Comparison of ENCODE assay signal across 11 mouse cellular contexts in genomic region chr7:68272607-68273006, GRCm38 (mm10). TPM values are rescaled to one million over a fixed set of nuclear protein-coding genes. Genes with fewer than 3 reads are reported as not detected.
"Had no signal": no experiment of that assay in that cellular context is flagged by ENCODE, and none has a peak within 500 bp of the region (broad histone marks: within the 10 kb centered on the region; RNA-seq: fewer than 3 reads in every experiment).

No protein-coding gene starts in this region.

- ATAC-seq: intestine, embryonic 16.5 days; midbrain, embryonic 16.5 days had no signal

- H3K36me3 ChIP-seq: hindbrain, embryonic 15.5 days; limb, embryonic 10.5 days; midbrain, embryonic 12.5 days; neural tube, embryonic 13.5 days had no signal

- DNase-seq: lung, adult 18-20 months; retina, postnatal 1 day had no signal

- H3K27ac ChIP-seq: hindbrain, embryonic 15.5 days; left cerebral cortex, adult 2 months; limb, embryonic 10.5 days; midbrain, embryonic 12.5 days; neural tube, embryonic 13.5 days; stomach, postnatal 0 days had no signal

- H3K9me3 ChIP-seq: hindbrain, embryonic 15.5 days; limb, embryonic 10.5 days; midbrain, embryonic 12.5 days; neural tube, embryonic 13.5 days had no signal

- H3K9ac ChIP-seq: hindbrain, embryonic 15.5 days; midbrain, embryonic 12.5 days; neural tube, embryonic 13.5 days had no signal

- H3K4me3 ChIP-seq: hindbrain, embryonic 15.5 days; left cerebral cortex, adult 2 months; limb, embryonic 10.5 days; midbrain, embryonic 12.5 days; neural tube, embryonic 13.5 days had no signal

- H3K4me2 ChIP-seq: hindbrain, embryonic 15.5 days; midbrain, embryonic 12.5 days; neural tube, embryonic 13.5 days had no signal

RNA-seq across cellular contexts. Expression of gene Pgpep1l, which starts 8.6 kb away (rescaled TPM):
- polyA plus RNA-seq: hindbrain, embryonic 15.5 days; intestine, embryonic 16.5 days; limb, embryonic 10.5 days; lung, embryonic 16.5 days; midbrain, embryonic 12.5 days; midbrain, embryonic 16.5 days; neural tube, embryonic 13.5 days; stomach, postnatal 0 days had no signal
